Mouse (Mus musculus) kidney, adult 2 months (tissue): ENCODE measurements around the gene Cel. TPM values are rescaled to one million over a fixed set of nuclear protein-coding genes. Genes with fewer than 3 reads are reported as not detected.

ENCODE experiments used
- DNase-seq: peaks from one replicate; pipeline ENCODE4 v3.0.0; 2021
- H3K27ac ChIP-seq: fragments of 200-500 bp; 2 replicates; pipeline ENCODE4 v1.5.1; 2012; ENCODE audit warnings: low read depth, low read length, control low read depth, inconsistent platforms; ENCODE audit not compliant: insufficient read depth
- H3K27me3 ChIP-seq: fragments of 200-500 bp; replicated peaks from 2 replicates; pipeline ENCODE4 v1.6.1; 2012; ENCODE audit warnings: mild to moderate bottlenecking, moderate library complexity, low read length, inconsistent platforms; ENCODE audit not compliant: control insufficient read depth, insufficient read depth
- H3K36me3 ChIP-seq: fragments of 200-500 bp; 2 replicates; pipeline ENCODE4 v1.6.1; 2012; ENCODE audit warnings: mild to moderate bottlenecking, moderate library complexity, low read length, inconsistent platforms; ENCODE audit not compliant: control insufficient read depth, insufficient read depth
- H3K4me1 ChIP-seq: fragments of 200-500 bp; 2 replicates; pipeline ENCODE4 v1.6.1; 2011; ENCODE audit warnings: low read length; ENCODE audit not compliant: control insufficient read depth, insufficient read depth
- H3K4me3 ChIP-seq: fragments of 200-500 bp; 2 replicates; pipeline ENCODE4 v1.5.1; 2011; ENCODE audit warnings: mild to moderate bottlenecking, low read depth, low read length, control low read depth; ENCODE audit not compliant: insufficient read depth
- CTCF ChIP-seq: fragments of 200-500 bp; conservative IDR thresholded peaks from 2 replicates; pipeline ENCODE4 v1.5.1; 2011; ENCODE audit warnings: low read depth, mild to moderate bottlenecking, control low read depth, low read length, moderate library complexity, mixed read lengths; ENCODE audit not compliant: insufficient read depth, insufficient read length
- POLR2A ChIP-seq: fragments of 200-500 bp; IDR thresholded peaks from one replicate; pipeline ENCODE4 v1.6.1; 2011; ENCODE audit warnings: low read depth, low read length, control low read depth
- WGBS: fragments of 180-500 bp; shearing (Covaris S2); methylation state at CpG from one replicate; pipeline ENCODE4 v1.1.7; 2018; 5-methylcytosine and 5-hydroxymethylcytosine counted together
- polyA plus RNA-seq: library from polyadenylated mRNA; depleted of rRNA; stranded (reverse); fragments of >200 nt; gene quantifications from 2 replicates; pipeline ENCODE4 v1.2.3, GENCODE M21; 2012; rRNA removed

The Cel gene
- polyA plus RNA-seq = 0.15 TPM in 1 of 2 replicates, not detected in the other

DNA sequence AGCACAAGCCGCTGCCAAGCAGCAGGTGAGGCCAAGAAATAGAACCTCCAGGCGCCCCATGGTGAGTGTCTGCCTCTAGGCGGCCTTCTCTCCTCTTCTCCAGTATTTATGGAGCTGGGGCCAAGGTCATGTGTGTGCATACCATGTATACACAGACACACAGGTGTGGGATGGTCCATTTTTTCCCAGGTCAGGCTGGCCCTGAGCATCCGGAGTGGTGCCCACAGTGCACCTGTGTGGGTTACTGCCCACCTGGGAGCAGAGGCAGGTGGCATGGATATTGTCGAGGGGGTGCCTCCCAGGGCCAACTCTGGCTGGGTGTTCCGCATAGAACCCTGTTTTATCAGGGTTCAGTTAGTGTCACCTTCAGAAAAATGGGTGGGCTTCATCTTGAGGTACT is at the start of gene Cel:
Gene Cel, minus strand, starts transcription at position 101 of the 400 bp plus-strand sequence.
- no peaks in the 10 kb centered on the region for H3K27me3 ChIP-seq
- no peaks in the 10 kb centered on the region for H3K36me3 ChIP-seq
- no peaks in the 10 kb centered on the region for H3K4me1 ChIP-seq
- H3K27ac ChIP-seq = no peak within 1 kb of the TSS
- no peak for TF ChIP-seq POLR2A
- TF ChIP-seq CTCF = no peak
- DNase-seq = no peak
- H3K4me3 ChIP-seq = no peak within 1 kb of the TSS
- 71% methylated on average over 6 of the region's 6 CpGs for WGBS

DNA sequence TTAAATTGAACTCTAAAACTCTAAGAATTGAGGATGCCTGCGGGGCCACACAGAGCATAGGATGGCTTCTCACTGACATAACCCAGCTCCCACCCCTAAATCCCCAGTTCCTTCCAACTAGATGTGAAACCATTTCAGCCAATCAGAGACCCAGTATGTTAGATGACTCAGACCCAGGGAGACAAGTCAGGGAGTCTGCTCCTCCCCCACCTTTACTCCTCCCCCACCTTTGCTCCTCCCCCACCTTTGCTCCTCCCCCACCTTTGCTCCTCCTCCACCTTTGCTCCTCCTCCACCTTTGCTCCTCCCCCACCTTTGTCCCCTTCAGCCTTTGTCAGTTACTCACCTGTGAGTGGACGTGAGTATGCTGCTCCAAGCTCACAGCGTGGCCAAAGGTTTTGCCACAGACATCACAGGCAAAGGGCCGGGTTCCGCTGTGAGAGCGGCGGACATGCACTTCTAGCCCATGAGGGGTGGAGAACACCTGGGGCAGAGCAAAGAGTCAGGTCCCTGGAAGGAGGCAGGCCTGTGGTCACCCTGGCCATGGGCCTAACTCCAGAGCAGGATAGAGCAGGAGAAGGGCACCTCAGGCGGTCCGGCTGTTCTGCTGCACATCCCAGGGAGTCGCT is 49.3 kb upstream of the Cel start:
- Histone ChIP-seq H3K4me1 (no peaks in the 10 kb centered on the region), H3K27me3 (no peaks in the 10 kb centered on the region), H3K27ac (no peak overlapping the region), H3K36me3 (no peaks in the 10 kb centered on the region), H3K4me3 (no peak overlapping the region)
- DNase-seq = no peak
- 85% methylated on average over 10 of the region's 10 CpGs for WGBS
- TF ChIP-seq CTCF (no peak), POLR2A (no peak)

DNA sequence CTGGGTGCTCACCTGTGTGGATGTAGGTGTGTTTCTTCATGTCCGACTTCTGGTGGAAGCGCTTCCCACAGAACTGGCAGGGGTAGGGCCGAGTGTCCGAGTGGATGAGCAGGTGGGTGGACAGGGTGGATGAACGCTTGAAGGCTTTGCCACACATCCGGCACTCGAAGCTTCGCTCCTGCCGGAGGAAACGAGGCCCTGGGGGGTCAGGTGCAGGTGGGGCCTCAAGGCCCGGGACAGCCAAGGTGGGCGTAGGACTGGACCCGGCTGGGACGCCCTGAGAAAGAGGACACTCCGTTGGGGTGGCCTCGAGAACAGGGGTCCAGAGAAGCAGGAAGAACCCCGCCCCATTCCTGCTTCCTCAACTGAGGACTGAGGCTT is 48.2 kb upstream of the Cel start:
- Histone ChIP-seq H3K27me3 (no peaks in the 10 kb centered on the region), H3K4me3 (no peak overlapping the region), H3K27ac (no peak overlapping the region), H3K4me1 (no peaks in the 10 kb centered on the region), H3K36me3 (no peaks in the 10 kb centered on the region)
- no peak for TF ChIP-seq POLR2A
- no peak for TF ChIP-seq CTCF
- no peak for DNase-seq
- 81% methylated on average over 17 of the region's 17 CpGs for whole genome bisulfite sequencing

DNA sequence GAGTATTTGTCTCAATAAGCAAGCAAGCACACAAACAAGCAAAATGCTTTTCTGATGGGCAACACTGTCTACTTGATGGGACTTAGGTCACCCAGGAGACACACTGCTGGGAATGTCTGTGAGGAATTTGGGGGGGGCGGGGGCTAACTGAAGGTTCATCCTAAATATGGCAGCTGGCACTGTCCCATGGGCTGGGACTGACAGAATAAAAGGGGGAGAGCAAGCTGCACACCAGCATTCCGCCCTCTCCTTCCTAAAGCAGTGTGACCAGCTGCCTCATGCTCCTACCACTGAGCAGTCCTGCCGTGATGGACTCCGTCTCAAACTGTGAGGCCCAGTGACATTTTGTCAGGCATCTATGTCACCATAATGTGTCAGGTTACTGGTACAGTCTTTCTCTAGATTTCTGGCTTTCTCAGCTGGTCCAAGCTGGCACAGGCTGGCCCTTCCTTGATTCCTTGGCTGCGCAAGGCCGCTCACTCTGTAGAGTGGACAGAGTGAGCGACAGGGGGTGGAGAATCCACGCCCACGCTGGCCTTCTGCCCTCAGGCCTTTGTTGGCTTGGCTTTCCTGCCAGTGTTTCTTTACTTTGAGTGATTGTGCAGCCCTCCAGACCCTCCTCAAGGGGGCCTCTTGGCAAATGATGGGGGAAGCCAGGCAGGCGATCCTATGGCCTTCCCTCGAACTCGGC is 47.7 kb upstream of the Cel start:
- Histone ChIP-seq H3K4me3 (no peak overlapping the region), H3K36me3 (no peaks in the 10 kb centered on the region), H3K27me3 (no peaks in the 10 kb centered on the region), H3K27ac (no peak overlapping the region), H3K4me1 (no peaks in the 10 kb centered on the region)
- TF ChIP-seq CTCF (no peak), POLR2A (no peak)
- no peak for DNase-seq
- 90% methylated on average over 12 of the region's 12 CpGs for WGBS

- WGBS = 73% methylated on average over 10 of the region's 10 CpGs
- no peak overlapping the region for H3K27ac ChIP-seq
- no peak overlapping the region for H3K4me3 ChIP-seq
- no peak for DNase-seq
- no peaks in the 10 kb centered on the region for H3K4me1 ChIP-seq
- TF ChIP-seq POLR2A = no peak
- TF ChIP-seq CTCF = no peak
- no peaks in the 10 kb centered on the region for H3K36me3 ChIP-seq
- no peaks in the 10 kb centered on the region for H3K27me3 ChIP-seq
These were observed 46.6 kb upstream of the Cel start for GRCm38 (mm10) chr2:28609851-28610250.

DNA sequence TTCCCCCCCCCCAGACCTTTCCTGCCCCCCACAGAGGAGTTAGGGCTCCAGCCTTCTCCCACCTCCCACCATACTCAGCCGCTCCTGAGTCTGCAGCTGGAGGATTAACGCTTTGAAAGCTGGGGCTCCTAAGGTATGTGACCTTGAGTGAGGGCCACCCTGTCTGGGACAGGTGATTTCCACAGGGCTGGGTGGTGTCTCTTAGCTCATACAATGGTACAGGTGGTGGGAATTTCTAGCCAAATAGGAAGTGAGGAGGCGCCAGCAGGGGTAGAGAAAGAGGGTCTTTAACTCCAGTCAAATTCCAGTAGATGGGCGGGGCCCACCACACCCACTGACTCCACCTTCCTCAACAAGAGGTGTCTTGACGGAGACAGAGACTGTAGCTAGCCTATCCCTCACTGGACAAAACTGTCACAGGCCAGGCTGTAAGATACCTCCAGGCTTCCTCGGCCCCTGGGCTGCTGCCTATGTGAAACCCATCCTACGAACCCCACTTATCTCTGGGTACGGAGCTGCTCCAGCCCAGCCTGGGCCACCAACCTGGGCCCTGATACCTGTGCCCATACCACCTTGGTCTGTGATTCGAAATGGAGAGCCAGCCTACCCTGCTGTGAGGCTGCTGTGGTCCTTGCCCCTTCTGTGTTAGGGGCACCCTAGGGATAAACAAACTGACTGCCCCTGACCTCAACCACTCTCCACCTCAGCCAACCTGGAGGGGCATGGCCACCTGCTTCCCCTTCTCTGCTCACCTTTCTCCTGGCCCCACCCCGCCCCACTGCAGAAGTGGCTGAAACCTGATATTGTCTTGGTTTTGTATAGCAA is 44.4 kb upstream of the Cel start:
- Histone ChIP-seq H3K4me3 (no peak overlapping the region), H3K4me1 (no peaks in the 10 kb centered on the region), H3K27ac (no peak overlapping the region), H3K36me3 (no peaks in the 10 kb centered on the region), H3K27me3 (no peaks in the 10 kb centered on the region)
- 65% methylated on average over 10 of the region's 10 CpGs for WGBS
- no peak for TF ChIP-seq CTCF
- TF ChIP-seq POLR2A = no peak
- no peak for DNase-seq
